Mouse (Mus musculus): ENCODE results near the gene Nrap.

DNA sequence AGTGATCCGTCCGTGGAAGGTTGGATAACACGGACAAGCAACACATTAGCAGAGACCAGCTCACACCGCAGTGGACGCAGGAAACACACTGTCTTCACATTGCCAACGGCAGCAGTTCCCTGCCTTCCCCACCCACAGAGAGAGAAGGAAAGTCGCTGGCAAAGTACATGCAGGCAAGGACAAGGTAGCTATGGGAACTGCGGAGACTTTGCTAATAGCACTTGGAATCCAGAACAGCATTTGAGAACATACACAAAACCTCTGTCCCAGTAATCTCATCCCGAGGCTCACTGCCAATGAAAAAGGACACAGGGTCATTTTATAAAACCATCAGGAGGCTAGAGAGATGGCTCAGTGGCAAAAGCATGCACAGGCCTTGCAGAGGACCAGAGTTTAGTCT lies 23.2 kb downstream of the Nrap start:
- TF ChIP-seq POLR2A (IDR thresholded peaks at IDR 0.05; ENCODE audit: insufficient read depth, low read depth, low read length) (no peak), CTCF (IDR thresholded peaks at IDR 0.05; ENCODE audit: insufficient read depth, low read depth, low read length) (no peak)
